Mouse (Mus musculus) kidney, adult 11 months (tissue): ENCODE measurements around the gene Mms19.

Source experiments
- DNase-seq: peaks from one replicate; pipeline ENCODE4 v3.0.0; 2022

The Mms19 gene

DNA sequence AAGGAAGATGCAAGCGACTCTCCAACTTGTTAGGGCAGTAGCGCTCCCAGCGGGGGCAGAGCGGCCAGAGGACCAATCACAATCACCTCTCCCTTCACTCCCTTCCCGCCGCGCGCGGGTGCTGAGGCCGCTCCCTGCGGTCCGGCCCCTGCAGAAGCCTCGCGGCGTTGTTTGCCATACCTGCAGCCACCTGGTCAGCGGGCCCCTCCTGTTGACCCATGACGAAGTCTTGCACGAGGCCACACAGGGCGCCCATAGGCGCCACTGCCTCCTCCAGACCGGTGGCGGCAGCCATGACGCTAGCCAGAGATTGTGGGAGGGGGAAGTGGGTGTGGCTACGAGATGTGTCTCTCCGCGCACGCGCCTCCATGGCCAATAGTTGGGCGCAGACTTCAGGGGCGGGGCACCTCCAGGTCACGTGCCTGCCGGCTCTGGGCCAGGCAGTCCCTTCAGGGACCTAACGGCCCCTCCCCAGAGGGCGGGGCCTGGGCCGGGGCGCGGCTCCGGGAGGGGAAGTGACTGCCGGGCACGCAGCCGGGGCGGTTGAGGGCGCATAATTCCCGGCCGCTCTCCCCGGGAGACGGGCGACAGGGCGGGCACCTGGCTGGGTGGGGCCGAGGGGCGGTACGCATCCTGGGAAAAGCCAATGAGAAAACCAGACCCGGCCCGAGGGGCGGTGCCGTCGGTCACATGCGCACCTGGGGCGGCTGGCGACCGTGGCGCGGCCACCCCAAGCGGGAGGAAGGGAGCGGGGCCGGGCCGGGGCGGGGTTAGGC is at the start of gene Mms19:
Gene Mms19 (minus strand): TSS at position 339 of the 776 bp plus-strand sequence.
- DNase-seq: peak; percentile 100

DNA sequence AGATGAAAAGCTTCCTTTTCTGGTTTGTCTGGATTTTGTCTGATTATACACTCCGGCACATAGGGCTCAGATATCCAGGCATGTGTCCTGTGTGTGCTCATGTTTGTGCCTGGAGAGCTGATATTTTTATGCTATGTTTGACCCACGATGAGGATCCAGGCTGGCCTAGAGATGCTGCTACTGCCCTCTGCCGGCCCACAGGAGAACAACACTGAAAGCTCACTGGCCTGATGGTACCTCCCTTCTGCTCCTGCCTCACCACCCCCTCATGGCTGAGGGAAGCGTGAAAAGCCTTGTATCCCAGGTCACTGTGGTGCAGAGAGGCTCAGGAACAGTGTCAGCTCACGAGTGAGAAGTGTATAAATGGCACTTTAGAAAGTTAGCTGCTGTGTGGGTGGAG is 45.2 kb upstream of the Mms19 start:
- DNase-seq: peak; percentile 74

DNA sequence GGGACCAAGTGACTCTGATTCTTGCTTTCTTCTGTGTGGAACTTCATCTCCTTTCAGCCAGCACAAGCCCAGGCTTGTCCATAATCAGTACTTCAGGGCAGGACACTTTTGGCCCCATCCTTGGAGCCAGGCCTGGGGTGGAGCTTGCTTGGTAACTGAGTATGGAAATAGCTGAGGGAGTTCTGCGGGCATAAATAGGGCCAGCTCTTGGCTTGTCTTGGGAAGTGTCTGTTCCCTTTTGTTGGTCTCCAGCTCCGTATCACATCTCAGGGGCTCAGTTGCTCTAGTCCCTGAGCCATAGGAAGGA is 41.5 kb upstream of the Mms19 start:
- DNase-seq: no peak

DNA sequence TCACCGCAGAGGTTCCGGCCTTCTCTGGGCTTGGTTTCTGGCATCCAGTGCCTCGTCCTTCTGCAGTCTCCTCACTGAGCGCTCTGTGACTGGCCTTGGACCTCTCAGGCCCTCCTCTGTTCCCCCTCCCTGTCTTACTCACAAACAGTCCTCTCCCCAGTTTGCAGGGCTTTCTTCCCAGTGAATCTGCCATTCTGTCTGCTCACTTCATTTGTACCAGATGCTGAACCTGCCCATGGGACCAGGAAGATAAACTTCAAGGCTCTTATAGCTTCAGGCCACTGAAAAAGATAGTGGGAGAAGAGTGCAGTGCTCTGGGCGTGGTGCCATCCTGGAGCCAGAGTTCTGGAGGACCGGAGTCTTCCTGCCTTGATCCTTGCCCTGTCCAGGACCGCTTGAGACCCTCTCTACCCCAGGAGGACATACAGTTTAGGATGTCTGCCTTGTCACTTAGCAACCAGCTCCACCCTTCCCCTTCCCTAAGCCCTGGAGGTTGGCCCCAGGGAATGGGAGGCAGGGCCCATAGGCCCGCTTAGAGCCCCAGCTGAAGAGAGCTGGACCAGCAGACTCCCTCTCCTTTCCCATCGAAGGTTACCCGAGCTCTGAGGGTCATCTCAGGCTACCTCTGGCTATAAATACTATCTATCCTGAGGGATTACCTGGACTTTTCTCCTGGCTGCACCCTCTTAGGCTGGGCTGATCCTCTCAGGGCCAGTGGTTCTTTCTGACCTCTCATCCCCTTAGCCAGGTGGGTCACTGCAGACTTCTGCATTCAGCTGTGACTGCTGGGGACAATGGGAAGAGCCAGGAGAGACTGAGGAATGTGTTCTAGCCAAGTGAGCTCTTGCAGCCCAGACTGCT is 41.0 kb upstream of the Mms19 start:
- no peak for DNase-seq

DNA sequence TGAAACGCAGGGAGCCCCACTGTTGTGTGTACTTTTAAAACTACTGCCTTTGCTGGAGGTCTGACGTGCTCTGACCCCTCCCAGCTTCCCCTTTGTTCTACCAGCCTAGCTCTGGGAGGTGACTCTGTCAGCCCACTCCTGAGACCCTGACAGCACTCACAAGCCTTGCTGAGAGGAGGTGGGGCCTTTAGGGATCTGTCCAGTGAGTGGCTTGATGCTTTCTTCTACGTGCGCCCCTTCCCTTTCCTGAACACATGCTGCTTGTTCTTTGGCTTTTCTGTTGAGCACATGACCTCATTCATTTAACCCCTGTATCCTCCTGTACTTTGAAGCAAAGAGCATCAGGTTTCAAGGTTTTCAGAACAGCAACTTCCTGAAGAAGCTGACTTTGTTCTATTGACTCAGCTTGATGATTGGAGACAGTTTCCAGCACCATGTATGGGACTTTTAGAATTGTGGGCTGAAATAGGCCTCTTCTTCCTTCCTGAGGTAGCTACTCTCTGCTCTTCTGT is 38.1 kb upstream of the Mms19 start:
- no peak for DNase-seq

DNA sequence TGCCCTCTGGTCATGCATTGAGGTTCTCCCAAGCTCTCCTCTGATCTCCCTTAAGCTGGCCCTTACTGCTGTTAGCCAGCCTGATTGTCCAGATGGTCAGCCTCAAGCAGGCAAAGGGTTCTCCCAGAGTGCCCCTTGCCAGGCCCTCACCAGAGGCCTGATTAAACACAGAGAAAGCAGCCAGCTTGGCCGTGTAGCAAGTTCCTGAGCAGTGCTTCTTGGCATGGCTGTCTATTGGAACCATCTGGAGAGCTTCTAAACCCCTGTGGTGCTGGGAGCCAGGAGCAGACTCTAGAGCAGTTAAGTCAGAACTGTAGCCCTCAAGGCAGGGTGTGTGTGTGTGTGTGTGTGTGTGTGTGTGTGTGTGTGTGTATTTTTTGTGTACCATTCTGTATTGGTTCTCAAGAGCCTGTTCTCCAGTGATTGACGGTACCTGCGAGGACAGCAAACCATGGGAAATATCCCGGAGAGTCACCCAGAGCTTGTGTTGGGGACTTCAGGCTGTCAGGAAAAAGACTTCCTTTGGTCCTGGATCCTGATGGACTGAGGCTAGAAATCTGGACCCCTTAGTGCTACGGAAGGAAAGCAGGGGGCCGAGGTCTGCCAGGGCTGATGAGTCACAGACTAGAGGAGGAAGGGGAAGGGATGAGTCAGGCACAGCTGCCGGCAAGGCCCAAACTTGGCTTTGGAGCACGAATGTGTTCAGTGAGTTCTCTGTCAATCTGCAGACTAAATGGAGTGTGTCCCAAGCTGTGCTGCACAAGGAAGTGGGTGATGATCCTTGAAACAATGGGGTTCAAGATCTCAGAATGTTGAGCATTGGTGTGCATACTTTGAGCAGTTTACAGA is 36.7 kb upstream of the Mms19 start:
- DNase-seq: no peak

DNA sequence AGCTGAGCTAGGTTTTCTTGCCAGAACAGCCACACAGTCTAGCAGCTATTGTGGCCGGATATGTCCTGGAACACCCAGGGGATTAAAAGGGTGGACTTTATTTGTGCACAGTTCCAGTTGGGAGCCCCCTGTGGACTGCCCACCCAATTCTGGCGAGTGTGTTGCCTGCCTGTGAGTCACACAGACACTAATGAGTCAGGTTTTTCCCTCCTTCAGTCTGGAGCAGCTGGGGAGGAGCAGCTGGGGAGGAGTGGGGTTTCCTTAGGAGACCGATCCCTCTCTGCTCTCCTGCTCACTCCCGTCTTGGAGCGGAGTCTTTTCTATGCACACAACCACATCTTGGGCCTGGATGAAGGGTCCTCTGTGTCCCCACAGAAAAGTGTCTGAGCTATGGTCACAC is 35.9 kb upstream of the Mms19 start:
- DNase-seq: no peak

DNA sequence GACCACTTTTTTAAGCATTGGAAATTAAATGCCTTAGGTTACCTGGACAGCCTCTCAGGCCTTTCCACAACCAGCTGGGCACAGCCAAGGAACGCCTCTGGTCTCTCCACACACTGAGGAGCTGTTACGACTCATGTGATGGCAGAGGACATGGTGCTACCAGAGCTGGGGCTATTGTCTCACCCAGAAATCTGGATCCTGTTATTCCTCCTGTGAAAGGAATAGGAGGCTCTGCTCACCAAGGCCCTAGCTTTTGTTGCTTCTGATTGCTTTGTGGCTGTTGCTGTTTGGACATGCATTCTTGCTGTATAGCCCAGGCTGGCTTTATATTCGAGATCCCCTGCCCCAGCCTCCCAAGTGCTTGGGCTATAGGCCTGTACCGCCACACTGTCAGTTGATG is 35.3 kb upstream of the Mms19 start:
- no peak for DNase-seq

DNA sequence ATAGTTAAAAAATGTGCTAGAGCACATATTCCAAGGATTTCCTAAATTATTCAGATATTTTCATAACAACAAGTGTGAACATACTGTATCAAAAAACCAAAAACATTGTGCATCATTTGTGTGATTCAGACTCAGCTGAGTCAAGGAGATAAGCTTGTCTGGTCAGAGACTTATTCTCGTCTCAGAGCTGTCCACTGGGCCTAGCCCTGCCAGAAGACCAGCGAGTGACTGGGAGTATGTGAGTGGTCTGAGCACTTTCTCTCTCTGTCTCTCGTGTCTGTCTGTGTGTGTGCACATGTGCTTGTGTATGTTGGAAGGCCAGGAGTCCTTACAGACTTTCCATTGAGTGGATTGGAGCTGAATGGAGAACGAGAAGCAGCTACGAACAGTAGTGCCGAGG is 34.0 kb upstream of the Mms19 start:
- no peak for DNase-seq

DNA sequence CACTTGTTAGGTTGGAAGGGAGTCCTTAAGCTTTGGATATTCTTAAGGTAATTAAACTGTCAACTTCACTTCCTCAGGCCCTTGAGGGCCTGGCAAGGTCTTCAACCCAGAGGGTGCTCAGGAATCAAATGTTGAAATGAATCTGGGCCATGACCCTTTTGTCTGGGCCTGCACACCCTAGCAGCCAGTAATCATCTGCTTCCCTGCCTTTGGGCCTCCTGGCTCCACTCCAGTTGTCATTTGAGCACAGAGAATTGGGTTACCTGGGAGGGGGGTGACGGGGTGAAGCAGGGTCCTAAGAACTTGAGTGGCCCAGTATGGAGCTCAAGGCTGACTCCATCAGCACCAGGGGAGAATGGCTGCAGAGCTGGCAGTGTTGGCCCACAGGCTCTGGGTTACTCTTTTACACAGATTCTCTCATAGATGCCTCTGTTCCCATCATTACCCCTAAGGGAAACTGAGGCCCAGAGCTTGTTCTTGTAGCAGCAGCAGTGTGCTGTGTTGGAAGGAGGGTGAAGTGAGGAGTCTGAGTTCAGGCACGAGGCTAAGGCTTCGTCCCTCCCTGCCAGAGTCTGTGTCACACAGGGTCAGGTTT is 33.4 kb upstream of the Mms19 start:
- DNase-seq: no peak

DNA sequence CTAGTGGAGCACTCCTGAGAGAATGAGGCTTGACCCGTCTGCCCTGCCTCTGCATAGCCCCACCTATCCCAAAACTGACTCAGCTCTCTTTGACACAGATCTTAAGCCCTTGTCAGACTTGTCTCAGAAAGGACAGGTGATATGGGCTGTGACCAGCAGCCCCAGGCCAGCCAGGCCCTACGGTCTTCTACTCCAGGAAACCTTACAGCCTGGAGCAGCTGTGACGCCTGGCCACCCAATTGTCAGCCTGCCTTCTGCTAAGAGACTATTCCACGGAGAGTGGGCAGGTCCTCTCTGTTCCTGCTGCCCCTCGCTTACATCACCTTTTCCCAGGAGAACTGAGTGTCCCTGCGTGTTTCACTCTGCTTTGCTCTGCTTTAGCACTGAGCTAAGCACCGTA is 30.2 kb upstream of the Mms19 start:
- no peak for DNase-seq

DNA sequence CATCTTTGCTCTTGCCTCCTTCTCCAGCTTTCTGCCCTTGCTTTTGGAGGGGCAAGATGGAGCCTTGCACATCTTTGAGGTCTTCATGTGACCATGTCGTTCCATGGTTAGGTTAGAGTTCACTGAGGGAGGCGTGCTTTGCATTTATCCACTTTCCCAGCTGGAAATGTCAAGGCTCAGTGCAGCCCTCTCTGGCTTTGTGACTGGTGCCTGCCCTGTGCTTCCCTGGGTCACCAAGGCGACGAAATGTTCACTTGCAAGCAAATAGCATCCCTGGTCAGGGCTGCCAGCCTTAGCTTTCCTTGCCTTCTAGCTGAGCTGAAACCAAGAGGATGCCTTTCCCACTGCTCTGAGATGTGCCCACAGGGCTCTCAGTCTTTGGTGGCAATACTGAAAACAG is 29.5 kb upstream of the Mms19 start:
- no peak for DNase-seq

DNA sequence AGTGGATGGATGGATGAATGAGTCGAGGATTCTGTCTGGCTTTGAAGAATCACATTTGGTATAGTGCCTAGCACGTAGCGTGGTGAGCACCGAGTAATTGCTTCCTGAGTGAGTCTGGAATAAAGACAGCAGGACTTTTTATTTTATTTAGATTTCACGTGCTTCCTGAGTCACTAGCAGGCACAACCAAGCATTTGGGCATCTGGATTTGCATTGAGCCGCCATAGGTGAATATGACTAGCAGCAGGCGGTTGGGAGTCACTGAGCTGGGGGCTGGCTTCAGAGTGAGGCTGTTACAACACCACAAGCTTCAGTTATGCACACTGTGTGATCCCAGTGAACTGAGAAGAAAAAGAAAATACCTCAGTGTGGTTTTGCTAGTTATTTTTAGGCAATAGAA is 28.1 kb upstream of the Mms19 start:
- no peak for DNase-seq

DNA sequence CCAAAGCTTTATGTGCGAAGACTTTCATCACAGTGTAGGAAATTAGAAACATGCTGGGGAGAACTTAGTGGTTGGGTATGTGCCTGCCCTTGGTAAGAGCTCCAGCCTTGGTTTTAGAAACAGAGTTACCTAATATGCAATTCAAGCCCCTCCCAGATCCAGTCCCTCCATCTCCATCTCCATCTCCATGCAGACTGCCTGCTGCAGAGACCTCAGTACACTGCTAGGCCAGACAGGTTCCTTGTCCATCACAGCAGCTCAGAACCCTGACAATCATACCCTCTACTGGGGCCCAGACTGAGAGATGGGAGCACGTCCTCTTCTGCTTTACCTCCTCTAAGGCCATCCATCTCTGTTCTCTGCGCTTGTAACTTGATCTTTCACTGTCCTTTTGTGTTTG is 27.6 kb upstream of the Mms19 start:
- no peak for DNase-seq

DNA sequence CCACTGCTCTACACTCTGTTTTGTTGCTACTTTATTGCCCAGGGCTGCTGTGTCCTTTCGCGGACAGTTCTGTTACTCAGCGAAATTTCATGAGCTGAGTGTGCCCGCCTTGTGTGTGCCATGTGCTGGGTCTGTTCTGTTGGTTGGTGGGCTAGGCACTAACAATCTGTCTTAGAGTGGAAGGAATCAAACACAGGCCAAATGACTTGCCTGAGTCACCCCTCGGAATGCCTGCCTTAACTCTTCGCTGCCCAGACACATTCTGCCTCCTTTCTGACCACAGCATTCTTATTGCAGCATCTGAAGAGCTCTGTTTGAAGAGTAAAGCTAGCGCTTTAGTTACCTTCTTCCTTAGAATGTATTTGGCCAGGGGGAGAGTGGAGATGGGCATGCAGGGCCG is 25.6 kb upstream of the Mms19 start:
- DNase-seq: no peak

DNA sequence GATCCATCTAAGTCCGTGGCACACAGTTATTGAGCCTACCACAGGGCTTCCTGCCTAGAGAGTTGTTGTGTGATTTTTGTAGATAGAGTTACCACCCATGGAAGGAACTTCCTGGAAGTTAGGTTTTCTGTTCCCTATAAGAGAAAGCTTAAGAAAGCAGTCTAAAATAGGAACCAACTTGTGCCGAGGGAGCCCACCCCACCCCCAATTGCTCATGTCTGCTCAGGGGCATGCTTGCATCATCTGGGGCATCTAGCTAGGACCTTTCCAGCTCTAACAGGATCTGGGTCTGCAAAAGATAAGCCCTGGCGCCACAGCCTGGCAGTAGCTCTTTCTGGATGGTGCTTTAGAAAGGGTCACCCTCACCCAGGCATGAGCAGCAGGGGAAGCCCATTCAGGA is 24.7 kb upstream of the Mms19 start:
- DNase-seq: no peak

DNA sequence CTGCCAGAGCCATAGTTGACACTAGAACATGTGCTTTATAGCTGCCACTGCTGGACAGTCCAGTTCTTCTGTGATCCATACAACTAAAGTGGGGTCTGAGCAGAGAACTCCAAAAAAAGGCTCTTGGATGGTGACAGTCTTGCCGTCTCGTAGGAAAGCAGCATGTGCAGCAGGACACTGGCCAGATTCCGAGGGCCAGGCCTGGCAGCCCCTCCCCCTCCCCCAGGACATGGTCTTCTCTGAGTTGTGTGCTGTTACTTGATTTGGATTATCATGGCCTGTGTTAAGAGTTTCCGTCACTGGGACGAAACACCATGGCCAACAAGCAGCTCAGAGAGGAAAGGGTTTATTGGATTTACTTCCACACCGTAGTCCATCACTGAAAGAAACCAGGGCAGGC is 23.3 kb upstream of the Mms19 start:
- DNase-seq: no peak

DNA sequence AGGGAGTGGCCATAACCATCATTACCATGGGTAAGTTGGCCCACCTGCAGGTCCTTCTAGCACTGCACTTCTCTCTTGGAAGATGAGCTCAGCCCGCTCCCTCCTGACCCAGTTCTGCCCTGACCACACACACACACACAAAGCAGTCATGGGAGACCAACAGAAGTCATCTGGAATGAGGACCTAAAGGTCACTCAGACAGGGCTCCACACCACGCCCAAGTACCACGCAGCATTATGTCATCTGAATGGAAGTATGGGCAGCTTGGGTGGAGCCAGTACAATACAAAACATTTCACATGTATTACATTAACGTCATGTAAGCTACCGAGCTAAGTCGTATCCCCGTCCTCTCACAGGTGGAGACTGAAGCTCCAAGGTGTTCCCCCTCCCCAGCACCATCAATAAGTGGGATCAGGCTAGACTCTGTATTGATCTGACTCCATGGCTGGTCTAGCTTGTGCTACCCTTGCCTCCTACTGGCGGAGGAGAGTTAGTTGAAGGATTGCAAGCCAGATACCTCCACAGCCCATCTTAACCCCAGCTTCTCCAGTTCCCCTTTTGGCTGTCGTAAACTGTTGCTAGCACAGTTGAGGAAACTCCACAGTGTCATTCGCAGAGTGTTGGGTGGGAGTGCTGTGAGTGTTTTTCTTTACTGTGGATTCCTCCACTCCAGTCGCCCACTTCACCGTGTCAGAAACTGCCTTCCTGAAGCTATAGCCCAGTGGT is 20.5 kb upstream of the Mms19 start:
- DNase-seq: no peak

DNA sequence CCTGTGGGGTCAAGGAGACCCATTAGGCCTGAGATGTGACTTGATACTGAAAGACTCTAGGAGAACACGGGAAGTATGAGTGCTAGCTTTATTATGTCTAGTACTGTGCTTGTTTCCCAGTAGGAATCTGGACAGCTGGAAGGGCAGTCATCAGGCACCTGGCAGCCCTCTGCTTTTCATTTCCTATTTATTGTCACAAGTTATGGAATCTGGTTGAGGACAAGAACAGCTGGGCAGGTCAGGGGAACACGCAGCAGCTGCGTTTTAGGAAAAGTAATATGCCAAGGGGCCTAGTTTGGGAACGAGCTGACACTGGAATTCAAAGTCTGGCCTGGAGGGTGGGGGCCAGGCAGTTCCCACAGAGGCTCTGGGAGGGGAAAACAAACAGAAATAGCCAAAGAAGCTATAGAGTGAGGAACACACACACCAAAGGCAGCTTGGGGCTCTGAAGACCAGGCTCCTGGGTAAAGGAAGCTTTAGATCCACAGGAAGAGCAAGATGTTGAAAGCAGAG is 19.5 kb upstream of the Mms19 start:
- DNase-seq: no peak

DNA sequence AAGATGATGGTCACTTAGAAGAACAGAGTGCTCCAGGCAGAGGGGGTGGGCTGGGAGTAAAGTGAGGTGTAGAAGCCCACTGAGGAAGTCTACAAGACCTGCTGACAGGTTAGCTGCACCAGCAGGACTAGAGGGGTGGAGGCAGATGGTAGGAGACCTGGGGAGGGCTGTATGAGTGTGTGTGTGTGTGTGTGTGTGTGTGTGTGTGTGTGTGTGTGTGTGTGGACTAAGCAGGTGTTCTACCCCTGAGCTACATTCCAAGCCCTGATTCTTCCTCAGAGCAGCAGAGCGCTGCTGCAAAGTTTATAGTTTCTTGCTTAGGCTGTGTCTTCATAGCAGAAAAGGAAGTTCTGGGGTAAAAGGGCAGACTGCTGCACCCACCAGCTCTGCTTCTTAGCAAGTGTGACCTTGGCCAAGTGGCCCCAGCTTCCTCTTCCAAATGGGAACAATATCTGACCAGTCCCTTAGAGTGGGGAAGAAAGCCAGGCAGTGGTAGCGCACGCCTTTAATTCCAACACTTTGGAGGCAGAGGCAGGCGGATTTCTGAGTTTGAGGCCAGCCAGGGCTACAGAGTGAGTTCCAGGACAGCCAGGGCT is 18.8 kb upstream of the Mms19 start:
- no peak for DNase-seq

DNA sequence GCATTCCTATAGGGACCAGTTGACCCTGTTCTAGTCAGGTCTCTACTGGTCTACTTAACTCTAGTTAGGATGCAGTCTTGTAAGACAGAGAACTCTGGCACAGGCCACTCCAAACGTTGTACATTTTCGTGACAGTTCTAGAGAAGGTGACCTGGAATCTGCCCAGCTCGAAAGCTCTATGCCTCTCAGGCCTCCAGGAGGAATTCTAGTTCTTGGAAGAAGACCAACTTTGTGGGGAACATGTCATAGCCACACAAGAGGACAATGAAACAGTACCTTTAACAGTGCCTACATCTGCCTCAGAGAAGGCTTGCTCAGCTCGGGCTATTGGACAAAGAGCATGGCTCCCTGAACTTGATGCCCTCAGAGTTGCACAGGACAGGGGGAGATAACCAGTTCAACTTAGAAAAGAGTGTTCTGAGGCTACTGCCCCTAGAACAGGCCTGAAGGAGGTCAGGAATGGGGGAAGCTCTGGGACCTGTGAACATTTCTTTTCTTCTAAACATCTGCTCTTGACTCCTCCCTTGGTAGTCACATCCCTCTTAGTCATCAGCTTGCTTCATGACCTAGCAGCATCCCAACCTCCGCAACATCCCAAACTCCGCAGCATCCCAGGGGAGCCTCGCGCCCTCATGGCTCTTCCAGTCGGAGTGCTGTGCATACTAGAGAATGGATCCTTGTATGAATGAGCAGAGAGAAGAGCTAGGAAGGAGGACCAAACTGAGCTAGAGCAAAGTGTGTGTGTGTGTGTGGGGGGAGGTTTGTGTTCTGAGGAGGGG is 18.0 kb upstream of the Mms19 start:
- no peak for DNase-seq
